Mouse (Mus musculus): ENCODE results near the gene Mtus2.

Gene Mtus2

DNA sequence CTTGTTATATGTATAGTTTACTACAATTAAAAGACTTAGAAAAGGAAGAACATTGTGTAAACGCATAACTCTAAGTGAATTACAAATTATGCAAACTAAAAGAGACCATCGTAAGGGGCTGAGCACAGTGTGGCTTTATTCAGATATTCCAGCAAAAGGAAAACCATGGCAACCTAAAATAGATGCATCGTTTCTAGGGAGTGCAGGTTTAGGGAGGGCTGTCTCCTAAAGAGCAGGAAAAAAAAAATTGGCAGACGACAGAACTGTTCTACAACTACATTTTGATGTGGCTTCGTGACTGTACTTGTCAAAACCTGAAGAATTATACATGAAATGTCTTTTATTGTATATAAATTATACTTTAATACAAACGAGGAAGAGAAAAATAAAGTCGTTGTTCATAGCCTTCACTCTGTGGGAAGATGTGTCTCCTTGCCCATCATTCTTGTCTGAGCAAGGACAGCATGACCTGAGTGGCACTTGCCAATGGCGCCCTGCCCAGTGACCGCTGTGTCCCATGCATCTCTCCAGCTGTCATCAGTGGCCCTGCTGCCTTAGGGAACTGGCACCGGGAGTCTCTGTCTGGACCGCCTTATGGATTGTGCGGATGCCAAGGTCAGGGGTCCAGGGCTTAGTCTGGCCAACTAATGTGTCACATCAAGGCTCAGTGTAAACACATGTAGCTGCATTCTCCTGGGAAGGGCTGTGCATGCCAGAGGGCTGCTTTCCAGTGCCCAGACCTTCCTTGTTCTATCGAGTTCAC lies 95.9 kb downstream of the Mtus2 start:
- DNase-seq: no peak

DNA sequence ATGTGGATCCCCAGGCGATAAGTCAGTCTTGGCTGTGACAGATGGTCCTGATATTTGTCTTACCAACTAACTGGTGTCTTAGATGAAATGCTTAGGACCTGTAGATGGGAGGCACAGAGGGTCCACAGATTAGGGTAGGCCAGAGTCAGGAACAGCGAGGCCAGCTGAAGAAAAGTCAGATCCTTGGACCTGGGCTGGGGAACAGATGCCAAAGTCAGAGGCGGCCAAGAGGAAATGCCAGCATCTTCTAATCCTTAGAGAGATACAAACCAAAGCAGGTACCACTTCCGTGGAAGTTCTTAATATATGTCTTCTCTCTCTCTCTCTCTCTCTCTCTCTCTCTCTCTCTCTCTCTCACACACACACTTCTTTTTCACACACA lies 96.5 kb downstream of the Mtus2 start:
- DNase-seq: no peak

DNA sequence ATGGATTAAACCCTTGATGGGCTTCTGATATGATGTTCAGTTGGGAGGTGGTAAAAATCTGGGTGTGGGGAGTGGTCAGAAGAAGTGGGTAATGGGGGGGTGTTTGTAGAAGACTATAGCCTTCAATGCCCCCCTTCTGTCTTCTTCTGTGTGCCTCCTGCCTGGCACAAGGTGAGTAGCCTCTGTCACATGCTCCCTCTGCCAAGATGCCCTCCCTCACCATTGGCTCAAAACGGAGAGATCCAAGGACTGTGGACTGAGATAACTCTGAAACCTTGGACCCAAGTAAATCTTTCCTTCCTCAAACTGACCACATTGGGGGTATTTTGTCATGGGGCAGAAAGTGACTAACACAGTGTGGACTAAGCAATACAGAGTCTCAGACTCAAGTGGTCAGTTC lies 99.7 kb downstream of the Mtus2 start:
- DNase-seq: no peak

DNA sequence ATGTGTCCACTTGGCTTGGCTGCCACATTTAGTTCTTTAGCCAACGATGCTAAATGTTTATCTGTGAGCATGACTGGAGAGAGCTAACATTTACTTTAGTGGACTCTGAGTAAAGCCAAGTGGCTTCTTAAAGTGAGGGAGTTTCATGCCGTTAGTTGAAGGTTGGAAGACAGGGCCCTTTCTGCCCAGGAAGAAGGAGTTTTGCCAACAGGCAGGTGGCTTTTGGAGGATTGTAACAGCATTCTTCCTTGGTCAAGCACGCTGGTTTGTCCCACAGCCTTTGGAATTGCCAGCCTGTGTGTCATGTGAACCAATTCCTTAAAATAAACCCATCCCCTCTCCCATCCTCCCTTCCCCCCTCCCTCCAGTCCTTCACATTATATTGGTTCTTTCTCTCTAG lies 100.3 kb downstream of the Mtus2 start:
- DNase-seq: no peak

DNA sequence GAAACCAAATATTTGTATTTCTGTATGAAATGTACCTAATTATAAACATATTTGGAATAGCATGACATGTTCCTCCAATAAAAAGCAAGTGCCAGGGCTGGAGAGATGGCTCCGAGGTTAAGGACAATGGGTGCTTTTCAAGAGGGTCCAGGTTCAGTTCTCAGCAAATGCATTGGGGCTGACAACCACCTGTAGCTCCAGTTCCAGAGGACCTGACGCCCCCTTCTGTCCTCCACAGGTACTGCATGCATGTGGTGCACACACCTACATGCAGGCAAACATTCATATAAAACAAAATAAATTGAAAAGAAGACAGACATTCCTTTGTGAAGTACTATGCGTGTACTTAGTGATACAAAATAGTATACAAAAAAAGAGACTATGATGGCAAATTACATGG lies 102.2 kb downstream of the Mtus2 start:
- DNase-seq: no peak

DNA sequence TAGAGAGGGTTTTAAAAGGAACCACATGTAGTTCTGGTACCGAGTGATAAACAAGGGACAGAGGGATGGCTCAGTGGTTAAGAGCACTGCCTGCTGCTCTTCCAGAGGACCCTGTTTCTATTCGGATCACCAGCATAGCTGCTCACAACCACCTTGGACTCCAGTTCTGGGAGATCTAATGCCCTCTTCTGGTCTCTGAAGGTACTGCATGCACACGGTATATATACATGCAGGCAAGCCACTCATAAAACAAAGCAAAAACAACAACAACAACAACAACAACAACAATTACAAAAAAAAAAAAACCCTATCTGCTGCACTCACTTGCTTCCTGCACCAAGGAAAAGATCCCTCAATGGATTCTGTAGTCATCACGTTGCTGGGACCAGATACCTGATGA lies 104.7 kb downstream of the Mtus2 start:
- no peak for DNase-seq

DNA sequence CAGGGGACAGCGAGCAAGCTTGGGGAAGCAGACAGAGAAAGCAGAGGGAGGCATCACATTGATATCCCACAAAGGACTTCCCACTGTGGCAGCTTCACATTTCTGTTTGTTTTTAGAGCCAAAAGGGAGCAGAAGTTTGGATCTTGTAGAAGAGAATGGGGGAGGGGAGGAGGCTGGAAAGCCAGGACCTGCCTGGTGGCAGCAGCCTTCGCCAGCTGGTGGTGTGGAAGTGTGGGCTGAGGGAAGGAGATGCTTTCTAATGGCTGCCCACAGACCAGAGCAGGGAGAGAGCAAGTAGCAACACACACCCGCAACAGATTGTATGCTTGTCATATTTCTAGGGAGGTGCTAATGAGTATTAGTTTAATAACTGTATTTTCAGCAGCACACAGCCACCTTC lies 106.6 kb downstream of the Mtus2 start:
- no peak for DNase-seq

DNA sequence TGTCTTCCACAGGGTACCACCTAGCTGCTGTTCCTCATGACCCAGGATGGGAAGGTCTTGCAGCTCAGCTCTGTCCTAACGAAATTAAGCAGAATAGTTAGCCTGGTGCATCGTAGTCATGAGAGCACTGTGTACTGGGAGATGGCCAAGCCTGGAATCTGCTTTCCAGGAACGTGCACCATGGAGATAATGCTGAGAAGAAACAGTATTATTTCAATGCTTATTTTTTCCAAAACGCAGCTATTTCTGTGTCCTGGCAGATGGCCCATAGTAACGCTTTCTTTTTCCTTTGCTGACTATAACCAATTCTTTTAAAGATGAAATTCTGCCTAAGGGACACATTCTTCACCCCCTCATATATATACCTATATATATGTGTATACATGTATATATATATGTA lies 108.1 kb downstream of the Mtus2 start:
- no peak for DNase-seq

DNA sequence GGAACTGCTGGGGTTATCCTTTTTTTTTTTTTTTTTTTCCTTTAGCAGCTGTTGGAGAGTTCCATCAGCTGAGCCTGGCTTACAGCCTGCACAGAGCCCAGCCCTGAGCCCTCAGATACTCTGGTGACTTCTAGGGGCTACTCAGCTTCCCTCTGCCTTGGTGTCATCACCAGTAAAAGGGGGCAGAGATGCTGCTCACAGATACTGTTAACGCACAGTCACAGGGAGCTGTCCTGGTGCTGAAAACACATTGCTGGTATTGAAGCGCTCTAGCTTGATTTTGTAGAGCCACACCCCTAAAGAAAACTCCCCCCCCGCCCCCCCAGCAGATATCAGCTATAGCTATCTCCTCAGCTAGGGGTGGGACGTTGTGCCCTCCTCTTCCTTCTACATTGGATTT lies 112.8 kb downstream of the Mtus2 start:
- DNase-seq: no peak

DNA sequence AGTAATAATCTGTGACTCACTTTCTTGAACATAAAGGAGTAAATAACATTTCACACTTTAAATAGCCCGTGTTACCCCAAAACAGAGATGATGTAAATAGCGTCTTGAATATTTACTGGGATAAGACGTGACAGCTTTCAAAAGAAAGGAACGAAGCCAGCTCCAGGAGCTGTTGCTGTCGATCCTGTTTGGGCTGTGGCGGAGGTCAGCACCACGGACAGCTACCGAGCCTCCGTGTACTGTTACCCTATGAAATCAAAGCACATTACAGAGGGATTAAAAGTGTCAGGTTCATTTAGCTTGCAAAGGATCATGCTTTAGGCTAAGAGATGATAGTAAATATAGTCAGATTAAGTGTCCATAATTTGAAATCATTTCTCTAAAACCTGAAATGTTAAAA lies 114.7 kb downstream of the Mtus2 start:
- peak; percentile 13 for DNase-seq

DNA sequence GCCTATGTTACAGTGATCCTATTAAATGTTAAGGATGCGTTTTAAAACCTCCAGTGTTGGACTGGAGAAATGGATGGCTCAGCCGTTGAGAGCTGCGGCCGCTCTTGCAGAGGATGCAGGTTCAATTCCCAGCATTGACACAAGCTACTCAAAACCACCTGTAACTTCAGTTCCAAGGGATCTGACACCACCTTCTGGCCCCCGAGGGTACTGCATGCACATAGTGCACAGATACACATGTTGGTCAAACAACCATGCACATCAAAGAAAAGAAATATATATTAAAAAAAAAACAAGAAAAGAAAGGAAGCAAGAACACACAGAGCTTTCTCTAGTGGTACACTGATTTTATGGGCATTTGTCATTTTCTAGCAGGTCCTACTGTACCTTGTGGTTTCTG lies 116.3 kb downstream of the Mtus2 start:
- no peak for DNase-seq

DNA sequence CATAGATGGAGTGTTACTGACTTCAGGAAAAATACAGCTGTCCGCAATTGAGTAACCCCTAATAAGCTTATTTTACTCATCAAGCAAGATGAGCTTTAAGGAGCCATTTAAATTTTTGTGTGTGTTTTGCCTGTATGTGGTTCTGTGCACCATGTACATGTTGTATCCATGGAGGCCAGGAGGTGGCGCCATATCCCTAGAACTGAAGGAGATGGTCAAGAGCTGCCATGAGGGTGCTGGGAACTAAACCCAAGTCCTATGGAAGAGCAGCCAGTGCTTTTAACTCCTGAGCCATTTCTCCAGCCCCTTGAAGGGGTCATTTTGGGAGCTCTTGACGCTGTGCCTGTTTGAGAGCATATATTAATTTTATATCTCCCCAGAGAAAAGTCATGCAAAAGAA lies 122.6 kb downstream of the Mtus2 start:
- DNase-seq: no peak

DNA sequence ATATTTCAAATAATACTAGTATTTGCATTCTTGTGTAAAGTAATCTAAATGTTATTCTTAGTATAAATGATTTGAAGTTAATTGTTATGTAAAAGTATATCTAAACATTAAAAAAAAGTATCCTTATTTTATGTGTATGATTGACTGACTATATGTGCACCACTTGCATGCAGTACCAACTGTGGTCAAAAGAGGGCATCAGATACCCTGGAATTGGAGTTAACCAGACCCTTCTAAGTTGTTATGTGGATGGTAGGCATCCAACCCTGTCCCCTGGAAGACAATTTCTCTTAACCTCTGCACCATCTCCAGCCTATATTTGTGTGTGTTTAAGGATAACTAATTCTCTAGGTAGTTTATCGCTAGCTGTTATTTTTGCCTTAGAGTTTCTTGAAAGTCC lies 126.4 kb downstream of the Mtus2 start:
- no peak for DNase-seq

DNA sequence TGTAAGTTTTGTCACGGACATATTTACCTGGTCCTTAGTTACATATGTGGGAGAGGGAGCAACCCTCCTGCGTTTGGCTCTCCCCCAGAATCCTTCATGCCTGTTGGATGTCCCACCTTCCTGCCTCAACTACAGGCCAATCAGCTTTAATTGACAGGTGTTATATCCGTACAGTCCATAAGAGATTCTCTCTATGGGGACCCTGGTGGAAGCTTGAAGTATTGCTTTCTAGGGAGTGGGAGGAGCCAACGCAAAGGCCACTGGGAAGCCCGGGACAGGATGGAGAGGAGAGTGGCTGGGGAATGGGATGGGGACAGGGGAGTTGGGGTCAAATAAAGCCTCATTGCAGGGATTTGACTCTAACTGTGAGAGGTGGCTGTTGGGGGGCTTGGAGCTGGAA lies 127.6 kb downstream of the Mtus2 start:
- DNase-seq: no peak

DNA sequence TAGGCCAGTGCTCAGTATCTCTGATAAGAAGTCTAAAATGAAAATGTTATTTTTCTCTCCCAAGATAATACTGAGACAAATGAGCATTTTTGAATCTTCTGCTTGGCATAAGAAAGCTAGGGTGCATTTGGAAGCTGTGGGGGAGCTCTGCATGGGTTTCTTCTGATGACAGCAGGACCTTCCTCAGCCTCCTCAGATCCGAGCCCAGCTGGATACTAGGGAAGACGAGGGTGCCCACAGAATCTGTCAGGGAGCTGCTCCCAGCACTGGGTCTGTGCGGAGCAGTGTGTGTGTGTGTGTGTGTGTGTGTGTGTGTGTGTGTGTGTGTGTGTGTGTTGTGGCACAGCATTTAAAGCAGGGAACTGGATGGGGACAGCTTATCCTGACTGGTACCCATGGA lies 130.7 kb downstream of the Mtus2 start:
- DNase-seq: no peak

DNA sequence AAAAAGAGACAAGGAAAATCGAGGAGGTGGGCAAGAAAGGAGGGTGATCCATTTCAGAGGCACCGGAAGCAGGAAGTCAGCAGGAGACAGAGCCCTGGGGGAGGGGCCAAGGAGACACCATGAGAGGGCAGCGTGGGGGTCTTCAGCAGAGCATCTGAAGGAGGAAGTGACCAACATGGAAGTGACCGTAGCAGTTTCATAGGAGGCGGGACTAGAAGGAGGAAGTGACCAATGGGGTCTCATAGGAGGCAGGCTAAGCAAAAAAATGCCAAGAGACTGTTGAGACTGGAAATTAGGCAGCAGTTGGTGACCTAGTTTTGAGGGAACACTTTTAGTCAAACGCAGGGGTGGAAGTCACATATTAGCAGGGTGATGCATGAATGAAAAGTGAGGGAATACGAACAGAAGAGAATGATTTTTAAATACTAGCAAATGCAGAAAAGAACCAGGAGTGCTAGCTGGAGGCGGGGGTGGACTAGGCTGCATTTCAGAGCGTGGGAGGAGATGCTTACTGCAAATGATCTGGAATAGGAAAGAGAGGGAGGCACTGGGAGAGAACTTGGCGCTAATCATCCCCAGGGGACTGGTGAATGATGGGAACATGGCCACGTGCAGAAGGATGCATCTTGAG lies 133.2 kb downstream of the Mtus2 start:
- DNase-seq: no peak

DNA sequence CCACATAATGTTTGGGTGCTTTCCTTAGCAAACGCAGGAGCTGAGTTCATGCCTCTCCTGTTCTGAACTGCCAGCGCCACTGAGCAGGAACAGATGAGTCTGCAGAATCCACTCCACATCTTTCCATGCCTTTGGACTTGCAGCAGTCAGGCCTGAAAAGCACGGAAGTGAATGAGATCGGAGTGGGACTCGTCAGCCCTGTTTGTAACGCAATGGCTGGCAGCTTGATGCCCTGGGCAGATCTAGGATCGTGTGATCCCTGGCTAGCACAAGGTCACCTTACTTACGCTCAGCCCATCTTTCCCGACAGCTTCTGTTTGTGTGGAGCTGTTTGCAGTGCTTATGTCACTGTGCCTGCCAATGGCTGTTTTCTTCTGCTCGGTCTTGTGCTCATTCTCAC lies 137.5 kb downstream of the Mtus2 start:
- no peak for DNase-seq

DNA sequence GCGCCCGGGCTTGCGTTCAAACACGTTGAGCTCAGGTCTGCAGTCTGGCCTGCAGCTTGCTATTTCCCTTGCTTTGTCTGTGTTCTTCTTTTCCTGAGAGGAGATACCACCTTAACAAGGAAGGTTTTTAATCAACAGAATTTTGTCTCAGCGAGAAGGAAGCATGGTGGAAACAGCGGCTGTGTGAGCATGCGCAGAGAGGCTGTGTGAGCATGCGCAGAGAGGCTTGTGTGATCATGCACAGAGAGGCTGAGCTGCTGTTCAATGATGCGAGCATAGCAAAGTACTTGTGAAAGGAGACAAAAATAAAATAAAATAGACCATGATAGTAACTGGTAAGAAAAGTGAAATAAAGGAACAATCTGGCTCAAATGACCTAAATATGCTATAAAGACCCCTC lies 142.2 kb downstream of the Mtus2 start:
- no peak for DNase-seq

DNA sequence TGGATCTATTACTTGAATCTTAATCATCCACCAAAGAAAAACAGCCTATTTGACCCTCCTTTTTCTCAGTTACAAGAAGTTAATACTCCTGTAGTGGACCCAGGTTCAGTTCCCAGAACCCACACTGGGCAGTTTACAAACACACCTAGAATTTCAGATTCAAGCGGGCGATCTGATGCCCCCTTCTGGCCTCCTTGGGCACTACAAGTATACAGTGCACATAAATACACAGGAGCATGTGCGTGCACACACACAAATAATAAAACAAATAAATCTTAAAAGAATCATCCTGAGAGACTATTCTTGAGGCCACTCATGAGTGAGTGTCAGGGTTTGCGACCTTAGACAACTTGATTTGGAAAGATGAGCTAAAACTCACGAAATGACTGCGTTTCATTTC lies 150.2 kb downstream of the Mtus2 start:
- no peak for DNase-seq

DNA sequence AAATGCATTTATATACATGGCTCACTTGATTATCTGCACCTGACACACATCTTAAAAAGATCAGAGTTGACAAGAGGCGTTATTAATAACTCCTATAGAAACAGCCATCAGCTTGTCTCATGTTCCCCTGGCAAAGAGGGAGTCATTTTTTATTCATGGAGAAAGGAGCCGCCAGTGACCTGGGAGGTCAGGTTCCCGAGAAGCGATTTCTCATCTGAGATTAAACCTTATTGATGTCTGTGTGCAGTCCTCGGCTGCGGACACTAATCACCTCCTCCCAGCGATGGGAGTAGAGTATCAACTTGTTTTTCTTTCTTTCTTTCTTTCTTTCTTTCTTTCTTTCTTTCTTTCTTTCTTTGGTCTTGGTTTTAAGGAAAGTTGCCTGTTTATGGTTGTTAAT lies 150.8 kb downstream of the Mtus2 start:
- no peak for DNase-seq

DNA sequence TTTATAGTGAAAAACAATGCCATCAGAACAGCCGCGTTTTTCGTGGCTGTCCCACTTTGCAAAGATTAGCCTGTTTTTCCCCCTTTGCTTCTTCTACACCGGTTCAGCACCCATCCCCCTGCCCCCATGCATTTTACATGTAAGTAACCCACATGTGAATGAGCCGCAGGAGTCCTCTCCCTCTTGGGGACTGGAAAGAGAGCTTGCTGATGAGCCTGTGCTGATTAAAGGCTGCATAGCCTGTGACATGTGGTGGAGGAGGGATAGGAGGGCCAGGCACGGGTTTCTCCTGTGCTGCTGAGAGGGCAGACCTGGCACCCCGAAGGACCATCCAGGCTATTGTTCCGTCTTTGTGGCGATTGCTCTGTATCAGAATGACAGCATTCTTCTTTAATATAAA lies 151.2 kb downstream of the Mtus2 start:
- no peak for DNase-seq

DNA sequence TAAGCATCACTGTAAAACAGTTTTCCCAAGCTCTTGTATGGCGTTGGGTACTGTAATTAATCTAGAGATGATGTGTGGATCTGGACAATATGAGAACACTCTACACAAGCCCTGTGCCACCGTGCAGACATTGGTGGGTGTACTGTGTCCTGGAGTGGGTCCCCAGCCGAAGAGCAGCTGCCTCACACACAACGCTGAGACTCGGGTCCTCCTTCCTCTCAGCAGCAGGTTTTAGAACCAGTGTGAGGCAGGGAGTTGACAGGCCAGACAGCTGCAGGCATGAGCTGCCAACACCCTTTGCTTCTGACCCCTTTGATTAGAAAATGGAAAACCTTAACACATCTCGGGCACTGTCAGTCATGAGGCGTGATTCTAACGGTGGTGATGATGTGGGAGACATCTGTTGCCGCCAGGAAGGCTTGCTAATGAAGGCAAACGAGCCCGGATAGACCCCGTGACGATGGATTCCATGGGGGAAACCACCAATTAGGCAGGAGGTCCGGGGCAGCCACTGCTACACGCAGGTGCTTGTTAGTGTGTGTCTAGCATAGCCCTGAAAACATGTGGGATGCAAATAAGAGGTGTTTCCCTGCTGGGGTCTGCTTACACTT lies 158.2 kb downstream of the Mtus2 start:
- DNase-seq: no peak

DNA sequence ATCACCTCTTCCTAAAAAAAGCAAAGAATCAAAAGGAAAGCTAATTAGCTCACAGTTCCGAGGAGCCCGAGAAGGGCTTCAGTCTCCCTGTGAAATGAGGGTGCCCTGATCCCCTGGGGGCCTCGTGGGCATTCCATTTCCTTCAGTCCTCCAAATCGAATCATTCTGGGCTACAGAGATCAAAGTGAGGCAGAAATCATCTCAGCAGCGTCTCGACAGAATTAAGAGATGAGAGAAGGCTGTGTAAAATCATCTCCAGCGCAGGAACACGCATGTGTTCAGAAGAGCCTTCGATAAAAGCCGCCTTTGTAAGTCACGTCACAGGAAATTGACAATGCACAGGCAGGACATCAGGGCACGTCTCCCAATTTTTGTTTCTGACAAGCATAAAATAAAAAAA lies 167.2 kb downstream of the Mtus2 start:
- DNase-seq: no peak

DNA sequence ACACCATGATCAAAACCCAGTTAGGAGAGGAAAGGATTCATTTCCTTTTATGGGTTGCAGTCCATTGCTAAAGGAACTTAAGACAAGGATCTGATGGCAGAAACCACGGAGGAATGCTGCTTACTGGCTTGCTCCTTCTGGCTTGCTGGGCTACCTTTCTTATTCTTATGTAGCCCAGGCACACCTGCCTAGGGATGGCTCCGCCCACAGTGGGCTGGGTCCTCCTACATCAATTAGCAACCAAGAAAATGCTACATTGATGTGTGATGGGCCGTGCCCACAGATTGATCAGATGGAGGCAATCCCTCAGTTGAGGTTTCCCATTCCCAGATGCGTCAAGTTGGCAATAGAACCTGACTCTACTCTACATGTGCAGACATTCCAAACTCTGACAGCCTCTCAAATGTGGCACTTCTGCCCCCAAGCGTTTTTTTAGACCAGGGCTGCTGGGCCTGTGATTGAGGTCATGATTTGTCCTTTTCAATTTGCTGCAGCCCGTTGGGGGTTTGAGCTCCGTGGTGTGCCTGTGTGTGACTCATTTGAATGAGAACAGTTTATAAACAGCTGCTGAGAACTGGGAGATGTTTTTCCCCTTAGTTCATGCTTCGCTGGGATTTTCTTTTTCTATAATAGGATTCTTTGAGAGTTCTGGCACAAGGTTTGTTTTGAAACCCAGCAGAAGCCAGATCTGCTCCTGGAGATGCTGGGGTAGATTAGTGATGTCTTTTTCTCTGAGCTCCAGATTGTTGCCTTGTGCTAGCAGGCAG lies 173.8 kb downstream of the Mtus2 start:
- DNase-seq: no peak

All from kidney, adult 9 months (tissue).